Mouse (Mus musculus) liver, embryonic 14.5 days (tissue): ENCODE measurements around the gene Minpp1. TPM values are rescaled to one million over a fixed set of nuclear protein-coding genes. Genes with fewer than 3 reads are reported as not detected.

Experiments
- ATAC-seq: fragments of 200-750 bp; cut with Nextera tagmentation; 2 replicates; pipeline ENCODE4 v1.8.0; 2017; ENCODE audit warnings: moderate number of reproducible peaks, mild to moderate bottlenecking, moderate library complexity; ENCODE audit not compliant: insufficient read depth
- DNase-seq, 3 experiments: peaks; one replicate each; pipeline ENCODE4 v3.0.0-alpha.2; 2012 to 2013; ENCODE audit warnings: low read depth in 3 of 3, low spot score in 3 of 3
- H3K27ac ChIP-seq: fragments of 300-500 bp; sonication (generic); 2 replicates; pipeline ENCODE4 v1.5.1; 2014; ENCODE audit warnings: moderate library complexity, mild to moderate bottlenecking, control low read depth, inconsistent platforms
- H3K27me3 ChIP-seq: fragments of 300-500 bp; sonication (generic); 2 replicates; pipeline ENCODE4 v1.6.1; 2014; ENCODE audit warnings: mild to moderate bottlenecking, low read length, moderate library complexity; ENCODE audit not compliant: control insufficient read depth, insufficient read depth
- H3K36me3 ChIP-seq: fragments of 300-500 bp; sonication (generic); replicated peaks from 2 replicates; pipeline ENCODE4 v1.6.1; 2014; ENCODE audit warnings: low read depth; ENCODE audit not compliant: control insufficient read depth, insufficient read depth
- H3K4me1 ChIP-seq, 2 experiments: fragments of 200-500 bp in 1 of 2; fragments of 300-500 bp in 1 of 2; sonication (generic) in 1 of 2; replicated peaks; 2 replicates each; pipeline ENCODE4 v1.6.1; 2012 to 2014; ENCODE audit warnings: antibody characterized with exemption in 1 of 2, inconsistent platforms in 1 of 2, low read length in 1 of 2; ENCODE audit not compliant: control insufficient read depth in 2 of 2, insufficient read depth in 2 of 2
- H3K4me2 ChIP-seq: fragments of 300-500 bp; sonication (generic); 2 replicates; pipeline ENCODE4 v1.6.1; 2014; ENCODE audit warnings: low read depth, mild to moderate bottlenecking, control low read depth, moderate library complexity
- H3K4me3 ChIP-seq, 2 experiments: fragments of 200-500 bp in 1 of 2; fragments of 300-500 bp in 1 of 2; sonication (generic) in 1 of 2; 2 replicates each; pipeline ENCODE4 v1.5.1; 2012 to 2014; ENCODE audit warnings: low read depth in 2 of 2, low read length in 2 of 2, mild to moderate bottlenecking in 2 of 2, control low read depth in 1 of 2, inconsistent platforms in 1 of 2, moderate library complexity in 1 of 2; ENCODE audit not compliant: insufficient read depth in 1 of 2
- H3K9ac ChIP-seq: fragments of 300-500 bp; sonication (generic); replicated peaks from 2 replicates; pipeline ENCODE4 v1.6.1; 2014; ENCODE audit warnings: mild to moderate bottlenecking, control low read depth, moderate library complexity
- H3K9me3 ChIP-seq: fragments of 300-500 bp; sonication (generic); 2 replicates; pipeline ENCODE4 v1.6.1; 2016; ENCODE audit warnings: low read length, mixed read lengths; ENCODE audit not compliant: control insufficient read depth
- CTCF ChIP-seq: IDR thresholded peaks from 2 replicates; pipeline ENCODE4 v1.5.1; 2016; ENCODE audit warnings: antibody characterized with exemption, low read depth, control low read depth
- EP300 ChIP-seq: IDR thresholded peaks from 2 replicates; pipeline ENCODE4 v1.6.1; 2016; ENCODE audit warnings: antibody characterized with exemption, low read depth
- WGBS: fragments of 180-500 bp; shearing (Covaris S2); extraction: QIAGEN DNeasy Blood & Tissue Kit; methylation state at CpG from one replicate; pipeline ENCODE4 v1.1.7; 2014; ENCODE audit not compliant: insufficient replicate concordance; 5-methylcytosine and 5-hydroxymethylcytosine counted together
- polyA plus RNA-seq, 2 experiments: library from polyadenylated mRNA; depleted of rRNA in 1 of 2; stranded (reverse) in 1 of 2; unstranded in 1 of 2; fragments of >200 nt; fragmentation: Nextera tagmentation in 1 of 2; extraction: Ambion mirVana in 1 of 2; gene quantifications; 2 replicates each; pipeline versions ENCODE4 v1.2.1 to v1.2.3; 2012 to 2014

Minpp1 gene
- polyA plus RNA-seq, 2 experiments, result 36.6 to 75.4 TPM

GRCm38 (mm10) chr19:32501414-32501813 lies 15.8 kb downstream of the Minpp1 start:
- H3K27me3 ChIP-seq, result no peaks in the 10 kb centered on the region
- no peaks in the 10 kb centered on the region for H3K9me3 ChIP-seq
- H3K4me3 ChIP-seq, result no peak overlapping the region
- DNase-seq, result no peak
- H3K9ac ChIP-seq, result no peak overlapping the region
- ATAC-seq, result no peak
- 76% methylated on average over 6 of the region's 6 CpGs for WGBS
- TF ChIP-seq EP300, result no peak
- peak; percentile 62 for TF ChIP-seq CTCF
- H3K36me3 ChIP-seq, result peaks cover 64% of the 10 kb centered on the region
- no peak overlapping the region for H3K27ac ChIP-seq
- no peak overlapping the region for H3K4me2 ChIP-seq
- H3K4me1 ChIP-seq, result 0 out of 4 replicates have a peak, but pooled peaks cover 0 to 4% of the 10 kb centered on the region in 2 experiments

- DNase-seq (no peak), ATAC-seq (no peak)
- Histone ChIP-seq H3K36me3 (peaks cover 41% of the 10 kb centered on the region), H3K4me2 (no peak overlapping the region), H3K27ac (no peak overlapping the region), H3K4me3 (no peak overlapping the region), H3K9me3 (no peaks in the 10 kb centered on the region), H3K9ac (no peak overlapping the region), H3K4me1 (peaks cover 24 to 32% of the 10 kb centered on the region in 2 experiments), H3K27me3 (no peaks in the 10 kb centered on the region)
- no peak for TF ChIP-seq CTCF
- TF ChIP-seq EP300, result no peak
- 85% methylated on average over 8 of the region's 8 CpGs for WGBS
Measured at GRCm38 (mm10) chr19:32506081-32506480, 20.5 kb downstream of the Minpp1 start.

- H3K4me3 ChIP-seq, result no peak overlapping the region
- H3K27ac ChIP-seq, result no peak overlapping the region
- H3K9me3 ChIP-seq, result no peaks in the 10 kb centered on the region
- H3K36me3 ChIP-seq, result peaks cover 37% of the 10 kb centered on the region
- H3K27me3 ChIP-seq, result no peaks in the 10 kb centered on the region
- ATAC-seq, result no peak
- H3K9ac ChIP-seq, result no peak overlapping the region
- TF ChIP-seq CTCF (no peak), EP300 (no peak)
- DNase-seq, result no peak
- H3K4me2 ChIP-seq, result no peak overlapping the region
- H3K4me1 ChIP-seq, result peaks cover 27 to 36% of the 10 kb centered on the region in 2 experiments
- 76% methylated on average over 5 of the region's 5 CpGs for WGBS
Measured at GRCm38 (mm10) chr19:32506514-32506913, 20.9 kb downstream of the Minpp1 start.

- ATAC-seq, result no peak
- no peak for DNase-seq
- peaks cover 27 to 36% of the 10 kb centered on the region in 2 experiments for H3K4me1 ChIP-seq
- no peaks in the 10 kb centered on the region for H3K27me3 ChIP-seq
- H3K9me3 ChIP-seq, result 0 out of 2 replicates have a peak, but pooled peaks cover 2% of the 10 kb centered on the region
- no peak for TF ChIP-seq EP300
- no peak for TF ChIP-seq CTCF
- peaks cover 36% of the 10 kb centered on the region for H3K36me3 ChIP-seq
- 78% methylated on average over 6 of the region's 6 CpGs for WGBS
- no peak overlapping the region for H3K4me2 ChIP-seq
- no peak overlapping the region for H3K27ac ChIP-seq
- no peak overlapping the region for H3K9ac ChIP-seq
- H3K4me3 ChIP-seq, result no peak overlapping the region
Measured at GRCm38 (mm10) chr19:32507100-32507499, 21.5 kb downstream of the Minpp1 start.

GRCm38 (mm10) chr19:32507526-32507925 lies 22.0 kb downstream of the Minpp1 start:
- peaks cover 27 to 36% of the 10 kb centered on the region in 2 experiments for H3K4me1 ChIP-seq
- no peak overlapping the region for H3K4me3 ChIP-seq
- H3K4me2 ChIP-seq, result no peak overlapping the region
- 88% methylated on average over 9 of the region's 9 CpGs for WGBS
- H3K36me3 ChIP-seq, result peaks cover 39% of the 10 kb centered on the region
- H3K9me3 ChIP-seq, result 0 out of 2 replicates have a peak, but pooled peaks cover 2% of the 10 kb centered on the region
- no peak overlapping the region for H3K27ac ChIP-seq
- TF ChIP-seq EP300 (no peak), CTCF (no peak)
- ATAC-seq (no peak), DNase-seq (no peak)
- no peaks in the 10 kb centered on the region for H3K27me3 ChIP-seq
- H3K9ac ChIP-seq, result no peak overlapping the region
